Mouse (Mus musculus): ENCODE measurements at regions not wholly inside any gene's neighbourhood (a gene's known extent, or its start where the extent isn't known, plus 50 kb on each side); places are given as distances from the start of the nearest gene placed in this dataset.

DNA sequence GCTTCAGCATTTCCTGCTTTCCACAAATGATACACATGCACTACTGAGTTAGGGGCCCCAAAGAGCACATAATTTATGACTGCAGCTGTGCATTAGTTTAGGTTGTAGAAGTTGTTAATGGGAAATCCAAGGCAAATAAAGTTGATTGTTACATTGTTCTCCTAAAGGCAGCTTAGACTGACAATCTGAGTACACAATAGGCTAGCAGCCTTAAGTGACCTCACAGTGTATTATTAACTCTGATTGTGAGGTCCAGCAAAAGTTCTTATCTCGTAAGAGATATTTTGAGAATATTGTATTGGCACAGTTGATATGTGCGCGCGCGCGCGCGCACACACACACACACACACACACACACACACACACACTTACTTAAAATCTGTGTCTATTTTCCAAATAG, 70.5 kb upstream of the Yae1d1 start:
- no peak for DNase-seq

DNA sequence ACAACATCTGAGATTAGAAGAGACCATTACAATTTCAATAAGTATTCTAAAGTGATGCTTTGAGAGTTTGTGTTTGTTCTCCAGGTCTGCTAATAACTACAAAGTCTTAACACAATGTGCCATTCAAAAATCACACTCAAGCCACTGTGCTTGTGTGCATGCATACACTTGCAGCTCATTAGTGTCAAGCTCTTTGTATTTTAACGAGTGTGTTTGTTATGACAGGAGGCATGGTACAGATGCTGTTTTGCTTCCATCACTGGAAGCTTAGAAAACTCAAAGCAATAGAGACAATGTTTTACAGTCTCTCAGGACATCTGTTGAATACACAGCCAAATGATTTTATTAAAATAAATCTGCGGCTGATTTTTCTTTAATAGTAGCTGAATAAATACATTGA, 67.1 kb upstream of the Yae1d1 start:
- no peak for DNase-seq

- peak; percentile 58 for DNase-seq
These were observed 64.2 kb upstream of the Yae1d1 start for GRCm38 (mm10) chr13:18057231-18057912.

- DNase-seq, result no peak
These were observed 63.7 kb upstream of the Yae1d1 start for GRCm38 (mm10) chr13:18056816-18057215.

- no peak for DNase-seq
These were observed 50.0 kb upstream of the Yae1d1 start for GRCm38 (mm10) chr13:18043154-18043553.
